8 mouse cellular contexts compared by ENCODE assay signal in genomic region chr7:12949872-12950229, GRCm38 (mm10). TPM values are rescaled to one million over a fixed set of nuclear protein-coding genes. Genes with fewer than 3 reads are reported as not detected.
DNase-seq lines count a peak whose midpoint lies in the region; ATAC-seq and TF ChIP-seq lines count a peak whose summit lies in the region.

No protein-coding gene starts in this region.

- no peaks in the 10 kb centered on the region for H3K27me3 ChIP-seq in lung, embryonic 16.5 days (ENCODE audit: control insufficient read depth, insufficient read depth, low read depth, low read length)
- H3K27me3 ChIP-seq in erythroblast, embryonic 14.5 days (ENCODE audit: control insufficient read depth) = no peaks in the 10 kb centered on the region
- H3K27me3 ChIP-seq in limb, embryonic 14.5 days (ENCODE audit: control insufficient read depth, insufficient read depth, low read length) = no peaks in the 10 kb centered on the region
- no peaks in the 10 kb centered on the region for H3K27me3 ChIP-seq in stomach, embryonic 14.5 days (ENCODE audit: control insufficient read depth, insufficient read depth, low read length)

- no peak; the same call in 1 of the 2 replicates for ATAC-seq in lung, embryonic 16.5 days (ENCODE audit: low read depth)
- ATAC-seq in limb, embryonic 14.5 days (ENCODE audit: low FRiP score, low read depth) = no peak; the same call in 1 of the 2 replicates
- ATAC-seq in stomach, embryonic 14.5 days (ENCODE audit: insufficient number of reproducible peaks, insufficient read depth, low FRiP score, low read depth) = peak; percentile 44

- peak overlapping the region; percentile 75 for H3K9ac ChIP-seq in lung, embryonic 16.5 days (ENCODE audit: low read length)
- H3K9ac ChIP-seq in limb, embryonic 14.5 days (ENCODE audit: low read depth, low read length, severe bottlenecking) = peak overlapping the region; percentile 40
- peak overlapping the region; percentile 55 for H3K9ac ChIP-seq in stomach, embryonic 14.5 days (replicated peaks; ENCODE audit: low read depth, low read length)

- 3% methylated on average over 16 of the region's 16 CpGs for WGBS in lung, embryonic 16.5 days
- 4% methylated on average over 16 of the region's 16 CpGs for WGBS in limb, embryonic 14.5 days
- 3% methylated on average over 16 of the region's 16 CpGs for WGBS in stomach, embryonic 14.5 days

- peak overlapping the region; percentile 57 for H3K4me3 ChIP-seq in lung, embryonic 16.5 days (ENCODE audit: low read length)
- peak overlapping the region; percentile 81 for H3K4me3 ChIP-seq in erythroblast, embryonic 14.5 days (replicated peaks)
- H3K4me3 ChIP-seq in limb, embryonic 14.5 days (replicated peaks; ENCODE audit: low read length) = peak overlapping the region; percentile 45
- H3K4me3 ChIP-seq in stomach, embryonic 14.5 days (ENCODE audit: low read depth, low read length) = peak overlapping the region; percentile 35

- no peaks in the 10 kb centered on the region for H3K9me3 ChIP-seq in lung, embryonic 16.5 days (ENCODE audit: control insufficient read depth, low read length)
- no peaks in the 10 kb centered on the region for H3K9me3 ChIP-seq in erythroblast, embryonic 14.5 days (ENCODE audit: control insufficient read depth, low read length)
- H3K9me3 ChIP-seq in limb, embryonic 14.5 days (ENCODE audit: control insufficient read depth, low read length) = no peaks in the 10 kb centered on the region
- no peaks in the 10 kb centered on the region for H3K9me3 ChIP-seq in stomach, embryonic 14.5 days (ENCODE audit: control insufficient read depth, low read depth, low read length)

- peaks cover 12% of the 10 kb centered on the region for H3K4me1 ChIP-seq in lung, embryonic 16.5 days (replicated peaks; ENCODE audit: control insufficient read depth, insufficient read depth, low read length)
- H3K4me1 ChIP-seq in erythroblast, embryonic 14.5 days (ENCODE audit: control insufficient read depth) = peaks cover 30% of the 10 kb centered on the region
- H3K4me1 ChIP-seq in limb, embryonic 14.5 days (ENCODE audit: control insufficient read depth, insufficient read depth, low read length) = peaks cover 9% of the 10 kb centered on the region
- no peaks in the 10 kb centered on the region for H3K4me1 ChIP-seq in stomach, embryonic 14.5 days (ENCODE audit: control insufficient read depth, insufficient read depth, low read length)

- no peak for DNase-seq in lung, postnatal 10 days
- DNase-seq in limb, embryonic 14.5 days (ENCODE audit: low spot score) = no peak
- no peak for DNase-seq in layer of hippocampus, adult 9-11 months
- no peak for DNase-seq in c-Kit-positive CD71-positive TER-119-positive erythroid progenitor cells, embryonic 14.5 days (ENCODE audit: low spot score)
- no peak for DNase-seq in adrenal gland, postnatal 25 days

- H3K36me3 ChIP-seq in lung, embryonic 16.5 days (ENCODE audit: control insufficient read depth, insufficient read depth, low read length) = no peaks in the 10 kb centered on the region
- H3K36me3 ChIP-seq in erythroblast, embryonic 14.5 days (ENCODE audit: control insufficient read depth) = no peaks in the 10 kb centered on the region
- no peaks in the 10 kb centered on the region for H3K36me3 ChIP-seq in limb, embryonic 14.5 days (ENCODE audit: control insufficient read depth, insufficient read depth, low read length)
- no peaks in the 10 kb centered on the region for H3K36me3 ChIP-seq in stomach, embryonic 14.5 days (ENCODE audit: control insufficient read depth, insufficient read depth, low read length)

- peak overlapping the region; percentile 82 for H3K27ac ChIP-seq in lung, embryonic 16.5 days (ENCODE audit: low read length)
- H3K27ac ChIP-seq in limb, embryonic 14.5 days (replicated peaks; ENCODE audit: low read depth, low read length) = peak overlapping the region; percentile 75
- H3K27ac ChIP-seq in stomach, embryonic 14.5 days (ENCODE audit: low read length) = peak overlapping the region; percentile 80

- no peak for TF ChIP-seq POLR2A in limb, embryonic 14.5 days (IDR thresholded peaks at IDR 0.05; ENCODE audit: borderline replicate concordance, extremely low read depth, insufficient read depth, insufficient read length)

- H3K4me2 ChIP-seq in lung, embryonic 16.5 days (ENCODE audit: low read depth, low read length) = peak overlapping the region; percentile 86
- H3K4me2 ChIP-seq in limb, embryonic 14.5 days (replicated peaks; ENCODE audit: low read depth, low read length, severe bottlenecking) = peak overlapping the region; percentile 69
- peak overlapping the region; percentile 74 for H3K4me2 ChIP-seq in stomach, embryonic 14.5 days (replicated peaks; ENCODE audit: low read depth, low read length)

RNA-seq across cellular contexts. Expression of gene Zfp324, which starts 15.8 kb away (rescaled TPM):
- polyA plus RNA-seq in lung, embryonic 16.5 days (2015; fragmentation: Nextera tagmentation; extraction: Ambion mirVana) = 9.7 and 10.6 TPM in 2 replicates
- polyA plus RNA-seq in erythroblast, embryonic 14.5 days (2012) = 0.27 and 0.38 TPM in 2 replicates
- 9.8 and 12.0 TPM in 2 replicates for polyA plus RNA-seq in limb, embryonic 14.5 days (2012; rRNA removed)
- 9.5 and 11.4 TPM in 2 replicates for polyA plus RNA-seq in limb, embryonic 14.5 days (2014; fragmentation: Nextera tagmentation; extraction: Ambion mirVana)
- 9.4 and 9.7 TPM in 2 replicates for polyA plus RNA-seq in stomach, embryonic 14.5 days (2014; fragmentation: Nextera tagmentation; extraction: Ambion mirVana)
- 12.8 and 13.1 TPM in 2 replicates for total RNA-seq in adrenal gland, postnatal 25 days (2021)

RNA-seq across cellular contexts. Expression of gene Rnf225, which starts 22.6 kb away (rescaled TPM):
- 1.4 and 1.8 TPM in 2 replicates for polyA plus RNA-seq in lung, embryonic 16.5 days (2015; fragmentation: Nextera tagmentation; extraction: Ambion mirVana)
- polyA plus RNA-seq in erythroblast, embryonic 14.5 days (2012) = 0.11 and 0.14 TPM in 2 replicates
- 1.8 and 2.3 TPM in 2 replicates for polyA plus RNA-seq in limb, embryonic 14.5 days (2012; rRNA removed)
- polyA plus RNA-seq in limb, embryonic 14.5 days (2014; fragmentation: Nextera tagmentation; extraction: Ambion mirVana) = 0.83 and 0.86 TPM in 2 replicates
- polyA plus RNA-seq in stomach, embryonic 14.5 days (2014; fragmentation: Nextera tagmentation; extraction: Ambion mirVana) = 0.97 and 1.4 TPM in 2 replicates
- total RNA-seq in adrenal gland, postnatal 25 days (2021) = 0.18 and 0.29 TPM in 2 replicates

RNA-seq across cellular contexts. Expression of gene Rps5, which starts 27.8 kb away (rescaled TPM):
- 950 and 1,039 TPM in 2 replicates for polyA plus RNA-seq in lung, embryonic 16.5 days (2015; fragmentation: Nextera tagmentation; extraction: Ambion mirVana)
- 328 and 368 TPM in 2 replicates for polyA plus RNA-seq in erythroblast, embryonic 14.5 days (2012)
- polyA plus RNA-seq in limb, embryonic 14.5 days (2012; rRNA removed) = 3,045 and 3,888 TPM in 2 replicates
- polyA plus RNA-seq in limb, embryonic 14.5 days (2014; fragmentation: Nextera tagmentation; extraction: Ambion mirVana) = 1,462 and 1,509 TPM in 2 replicates
- polyA plus RNA-seq in stomach, embryonic 14.5 days (2014; fragmentation: Nextera tagmentation; extraction: Ambion mirVana) = 1,309 and 1,442 TPM in 2 replicates
- 829 and 881 TPM in 2 replicates for total RNA-seq in adrenal gland, postnatal 25 days (2021)

RNA-seq across cellular contexts. Expression of gene Zfp446, which starts 27.8 kb away (rescaled TPM):
- polyA plus RNA-seq in lung, embryonic 16.5 days (2015; fragmentation: Nextera tagmentation; extraction: Ambion mirVana) = 10.4 and 12.0 TPM in 2 replicates
- 0.20 and 0.29 TPM in 2 replicates for polyA plus RNA-seq in erythroblast, embryonic 14.5 days (2012)
- 10.1 and 12.5 TPM in 2 replicates for polyA plus RNA-seq in limb, embryonic 14.5 days (2012; rRNA removed)
- 3.5 and 5.4 TPM in 2 replicates for polyA plus RNA-seq in limb, embryonic 14.5 days (2014; fragmentation: Nextera tagmentation; extraction: Ambion mirVana)
- 8.7 and 9.2 TPM in 2 replicates for polyA plus RNA-seq in stomach, embryonic 14.5 days (2014; fragmentation: Nextera tagmentation; extraction: Ambion mirVana)
- 8.0 and 9.0 TPM in 2 replicates for total RNA-seq in adrenal gland, postnatal 25 days (2021)

RNA-seq across cellular contexts. Expression of gene Slc27a5, which starts 48.1 kb away (rescaled TPM):
- polyA plus RNA-seq in lung, embryonic 16.5 days (2015; fragmentation: Nextera tagmentation; extraction: Ambion mirVana) = 0.57 TPM in 1 of 2 replicates, not detected in the other
- polyA plus RNA-seq in erythroblast, embryonic 14.5 days (2012) = not detected in 2 replicates
- polyA plus RNA-seq in limb, embryonic 14.5 days (2012; rRNA removed) = 0.23 and 0.26 TPM in 2 replicates
- not detected in 2 replicates for polyA plus RNA-seq in limb, embryonic 14.5 days (2014; fragmentation: Nextera tagmentation; extraction: Ambion mirVana)
- not detected in 2 replicates for polyA plus RNA-seq in stomach, embryonic 14.5 days (2014; fragmentation: Nextera tagmentation; extraction: Ambion mirVana)
- total RNA-seq in adrenal gland, postnatal 25 days (2021) = 6.2 TPM in 1 of 2 replicates, not detected in the other
